Mouse (Mus musculus) thymus, postnatal 25 days (tissue): Measurements from ENCODE around the gene Vwa1.
A peak's percentile ranks its signal among the peaks of the same experiment; 100 is the strongest.
"Not testable (repeated sequence)": the region's sequence is repeated elsewhere in the genome, so short reads cannot be mapped to it uniquely, and the experiment has no call there.

Source experiments
- DNase-seq: peaks from one replicate; pipeline ENCODE4 v3.0.0; 2022

Vwa1 gene

GRCm38 (mm10) chr4:155742684-155743083 is 31.8 kb downstream of the Vwa1 start:
- DNase-seq = no peak

- not testable (repeated sequence) for DNase-seq
Measured at GRCm38 (mm10) chr4:155740681-155741080, 33.8 kb downstream of the Vwa1 start.

GRCm38 (mm10) chr4:155739741-155740636 is 34.5 kb downstream of the Vwa1 start:
- no peak for DNase-seq

- no peak for DNase-seq
Measured at GRCm38 (mm10) chr4:155739152-155739551, 35.3 kb downstream of the Vwa1 start.

- no peak for DNase-seq
Measured at GRCm38 (mm10) chr4:155738262-155738661, 36.2 kb downstream of the Vwa1 start.

- no peak for DNase-seq
Measured at GRCm38 (mm10) chr4:155736421-155736820, 38.1 kb downstream of the Vwa1 start.

GRCm38 (mm10) chr4:155735788-155736187 is 38.7 kb downstream of the Vwa1 start:
- no peak for DNase-seq

GRCm38 (mm10) chr4:155734951-155735702 is 39.4 kb downstream of the Vwa1 start:
- DNase-seq = peak; percentile 60

- DNase-seq = peak; percentile 86
Measured at GRCm38 (mm10) chr4:155734350-155734941, 40.1 kb downstream of the Vwa1 start, which contains the start of gene Tmem240. Gene Tmem240, plus strand, starts transcription at chr4:155734800.

- no peak for DNase-seq
Measured at GRCm38 (mm10) chr4:155733267-155733666, 41.2 kb downstream of the Vwa1 start.

- DNase-seq = no peak
Measured at GRCm38 (mm10) chr4:155727993-155728392, 46.5 kb downstream of the Vwa1 start.

- peak; percentile 22 for DNase-seq
Measured at GRCm38 (mm10) chr4:155721668-155722083, 52.8 kb downstream of the Vwa1 start.
